Mouse (Mus musculus): ENCODE data around the gene Atp9a. TPM values are rescaled to one million over a fixed set of nuclear protein-coding genes. Genes with fewer than 3 reads are reported as not detected.

The Atp9a gene
- polyA plus RNA-seq, 1 experiment: 29.9 TPM

- no peak for DNase-seq
- WGBS: 68% methylated on average over 6 of the region's 6 CpGs
- no peak overlapping the region for H3K27ac ChIP-seq (ENCODE audit: control insufficient read depth, insufficient read depth, low read length)
- no peaks in the 10 kb centered on the region for H3K27me3 ChIP-seq (ENCODE audit: control insufficient read depth, insufficient read depth, low read length)
- TF ChIP-seq CTCF (IDR thresholded peaks at IDR 0.05; ENCODE audit: borderline replicate concordance, control insufficient read depth, extremely low read depth, insufficient read depth, low read length, poor library complexity): no peak
- no peak for TF ChIP-seq POLR2A (IDR thresholded peaks at IDR 0.05; ENCODE audit: control insufficient read depth, extremely low read depth, insufficient read depth, low read length, poor library complexity)
- no peak overlapping the region for H3K4me3 ChIP-seq (ENCODE audit: control insufficient read depth, insufficient read depth, low read length)
- no peaks in the 10 kb centered on the region for H3K36me3 ChIP-seq (ENCODE audit: control insufficient read depth, insufficient read depth, low read length)
- H3K4me1 ChIP-seq (replicated peaks; ENCODE audit: control insufficient read depth, insufficient read depth, low read length): no peaks in the 10 kb centered on the region
Observed at GRCm38 (mm10) chr2:168644855-168645254, 97.4 kb downstream of the Atp9a start.

GRCm38 (mm10) chr2:168643524-168644177, 98.6 kb downstream of the Atp9a start:
- Histone ChIP-seq H3K4me1 (replicated peaks; ENCODE audit: control insufficient read depth, insufficient read depth, low read length) (no peaks in the 10 kb centered on the region), H3K27ac (ENCODE audit: control insufficient read depth, insufficient read depth, low read length) (no peak overlapping the region), H3K27me3 (ENCODE audit: control insufficient read depth, insufficient read depth, low read length) (no peaks in the 10 kb centered on the region), H3K36me3 (ENCODE audit: control insufficient read depth, insufficient read depth, low read length) (no peaks in the 10 kb centered on the region), H3K4me3 (ENCODE audit: control insufficient read depth, insufficient read depth, low read length) (no peak overlapping the region)
- DNase-seq: no peak
- 96% methylated on average over 20 of the region's 20 CpGs for WGBS
- no peak for TF ChIP-seq CTCF (IDR thresholded peaks at IDR 0.05; ENCODE audit: borderline replicate concordance, control insufficient read depth, extremely low read depth, insufficient read depth, low read length, poor library complexity)
- no peak for TF ChIP-seq POLR2A (IDR thresholded peaks at IDR 0.05; ENCODE audit: control insufficient read depth, extremely low read depth, insufficient read depth, low read length, poor library complexity)

GRCm38 (mm10) chr2:168642187-168642586, 100.0 kb downstream of the Atp9a start:
- Histone ChIP-seq H3K4me1 (replicated peaks; ENCODE audit: control insufficient read depth, insufficient read depth, low read length) (no peaks in the 10 kb centered on the region), H3K27me3 (ENCODE audit: control insufficient read depth, insufficient read depth, low read length) (no peaks in the 10 kb centered on the region), H3K36me3 (ENCODE audit: control insufficient read depth, insufficient read depth, low read length) (no peaks in the 10 kb centered on the region), H3K4me3 (ENCODE audit: control insufficient read depth, insufficient read depth, low read length) (no peak overlapping the region), H3K27ac (ENCODE audit: control insufficient read depth, insufficient read depth, low read length) (no peak overlapping the region)
- TF ChIP-seq POLR2A (IDR thresholded peaks at IDR 0.05; ENCODE audit: control insufficient read depth, extremely low read depth, insufficient read depth, low read length, poor library complexity) (no peak), CTCF (IDR thresholded peaks at IDR 0.05; ENCODE audit: borderline replicate concordance, control insufficient read depth, extremely low read depth, insufficient read depth, low read length, poor library complexity) (no peak)
- DNase-seq: no peak
- WGBS: 94% methylated on average over 11 of the region's 11 CpGs

- Histone ChIP-seq H3K36me3 (ENCODE audit: control insufficient read depth, insufficient read depth, low read length) (no peaks in the 10 kb centered on the region), H3K27me3 (ENCODE audit: control insufficient read depth, insufficient read depth, low read length) (no peaks in the 10 kb centered on the region), H3K4me1 (replicated peaks; ENCODE audit: control insufficient read depth, insufficient read depth, low read length) (no peaks in the 10 kb centered on the region), H3K4me3 (ENCODE audit: control insufficient read depth, insufficient read depth, low read length) (no peak overlapping the region), H3K27ac (ENCODE audit: control insufficient read depth, insufficient read depth, low read length) (no peak overlapping the region)
- TF ChIP-seq CTCF (IDR thresholded peaks at IDR 0.05; ENCODE audit: borderline replicate concordance, control insufficient read depth, extremely low read depth, insufficient read depth, low read length, poor library complexity) (no peak), POLR2A (IDR thresholded peaks at IDR 0.05; ENCODE audit: control insufficient read depth, extremely low read depth, insufficient read depth, low read length, poor library complexity) (no peak)
- 97% methylated on average over 9 of the region's 9 CpGs for WGBS
- no peak for DNase-seq
Observed at GRCm38 (mm10) chr2:168640460-168640859, 101.7 kb downstream of the Atp9a start.

- Histone ChIP-seq H3K27me3 (ENCODE audit: control insufficient read depth, insufficient read depth, low read length) (no peaks in the 10 kb centered on the region), H3K4me3 (ENCODE audit: control insufficient read depth, insufficient read depth, low read length) (no peak overlapping the region), H3K36me3 (ENCODE audit: control insufficient read depth, insufficient read depth, low read length) (no peaks in the 10 kb centered on the region), H3K4me1 (replicated peaks; ENCODE audit: control insufficient read depth, insufficient read depth, low read length) (no peaks in the 10 kb centered on the region), H3K27ac (ENCODE audit: control insufficient read depth, insufficient read depth, low read length) (no peak overlapping the region)
- DNase-seq: no peak
- WGBS: 94% methylated on average over 7 of the region's 7 CpGs
- TF ChIP-seq CTCF (IDR thresholded peaks at IDR 0.05; ENCODE audit: borderline replicate concordance, control insufficient read depth, extremely low read depth, insufficient read depth, low read length, poor library complexity): no peak
- no peak for TF ChIP-seq POLR2A (IDR thresholded peaks at IDR 0.05; ENCODE audit: control insufficient read depth, extremely low read depth, insufficient read depth, low read length, poor library complexity)
Observed at GRCm38 (mm10) chr2:168634881-168635280, 107.3 kb downstream of the Atp9a start.

- H3K4me1 ChIP-seq (replicated peaks; ENCODE audit: control insufficient read depth, insufficient read depth, low read length): no peaks in the 10 kb centered on the region
- H3K4me3 ChIP-seq (ENCODE audit: control insufficient read depth, insufficient read depth, low read length): no peak overlapping the region
- no peaks in the 10 kb centered on the region for H3K36me3 ChIP-seq (ENCODE audit: control insufficient read depth, insufficient read depth, low read length)
- TF ChIP-seq POLR2A (IDR thresholded peaks at IDR 0.05; ENCODE audit: control insufficient read depth, extremely low read depth, insufficient read depth, low read length, poor library complexity): no peak
- no peak for TF ChIP-seq CTCF (IDR thresholded peaks at IDR 0.05; ENCODE audit: borderline replicate concordance, control insufficient read depth, extremely low read depth, insufficient read depth, low read length, poor library complexity)
- DNase-seq: no peak
- no peak overlapping the region for H3K27ac ChIP-seq (ENCODE audit: control insufficient read depth, insufficient read depth, low read length)
- H3K27me3 ChIP-seq (ENCODE audit: control insufficient read depth, insufficient read depth, low read length): no peaks in the 10 kb centered on the region
- 97% methylated on average over 14 of the region's 14 CpGs for WGBS
Observed at GRCm38 (mm10) chr2:168633301-168633816, 108.8 kb downstream of the Atp9a start.

Measured in thymus, adult 2 months (tissue).